Mouse (Mus musculus) G1E (cell line): Measurements from ENCODE around the gene Tubb3.

Source experiments
- CTCF ChIP-seq: IDR thresholded peaks from 2 replicates; pipeline ENCODE4 v1.5.1; 2012; ENCODE audit warnings: low read depth, low read length, inconsistent platforms, mixed read lengths
- GATA1 ChIP-seq: IDR thresholded peaks from 2 replicates; pipeline ENCODE4 v1.6.1; 2012; ENCODE audit warnings: borderline replicate concordance, low read length, inconsistent platforms, mixed read lengths
- TAL1 ChIP-seq: conservative IDR thresholded peaks from 2 replicates; pipeline ENCODE4 v1.6.1; 2012; ENCODE audit warnings: low read depth, low read length, inconsistent platforms, mixed read lengths

- TF ChIP-seq GATA1: no peak
- no peak for TF ChIP-seq CTCF
- no peak for TF ChIP-seq TAL1
Measured at GRCm38 (mm10) chr8:123454559-123454958, 43.3 kb downstream of the Tubb3 start.
